Mouse (Mus musculus): Measurements from ENCODE around the gene Pds5b.

- TF ChIP-seq CTCF (IDR thresholded peaks at IDR 0.05): no peak
- no peak for TF ChIP-seq EP300 (IDR thresholded peaks at IDR 0.05; ENCODE audit: insufficient read depth, low read depth, low read length)
- no peak for TF ChIP-seq POLR2A (IDR thresholded peaks at IDR 0.05; ENCODE audit: insufficient read depth, low read depth, low read length)
These were observed 44.3 kb upstream of the Pds5b start for GRCm38 (mm10) chr5:150629272-150629671.
